Mouse (Mus musculus): ENCODE measurements around the gene Eya2.

Eya2 gene

GRCm38 (mm10) chr2:165653001-165653921 is 58.4 kb downstream of the Eya2 start:
- peak; percentile 46 to 59 for DNase-seq

- DNase-seq: no peak
Observed at GRCm38 (mm10) chr2:165654151-165654550, 59.3 kb downstream of the Eya2 start.

- DNase-seq: peak; percentile 12 to 17
Observed at GRCm38 (mm10) chr2:165654696-165655491, 60.1 kb downstream of the Eya2 start.

- no peak for DNase-seq
Observed at GRCm38 (mm10) chr2:165656541-165656940, 61.7 kb downstream of the Eya2 start.

DNA sequence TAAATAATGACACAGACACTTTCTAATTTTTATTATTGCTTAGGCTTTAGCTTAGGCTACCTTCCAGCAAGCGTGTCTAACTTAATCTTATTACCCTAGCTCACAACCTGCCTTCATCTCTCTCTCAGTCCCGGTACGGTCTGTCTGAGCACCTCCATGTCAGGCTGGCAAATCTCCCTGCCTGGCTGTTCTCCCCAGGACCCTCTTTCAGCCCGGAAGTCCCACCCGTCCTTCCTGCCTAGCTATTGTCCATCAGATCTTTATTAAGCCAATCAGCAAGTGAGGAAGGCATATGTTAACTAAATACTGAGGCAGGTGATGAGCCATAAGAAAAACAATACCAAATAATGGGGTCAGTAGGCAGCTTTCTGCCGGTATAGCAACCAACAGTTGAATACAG is 62.1 kb downstream of the Eya2 start:
- no peak for DNase-seq

- DNase-seq: no peak
Observed at GRCm38 (mm10) chr2:165659552-165659951, 64.7 kb downstream of the Eya2 start.

GRCm38 (mm10) chr2:165663266-165663665 is 68.4 kb downstream of the Eya2 start:
- no peak for DNase-seq

- DNase-seq: no peak
Observed at GRCm38 (mm10) chr2:165664648-165665047, 69.8 kb downstream of the Eya2 start.

DNA sequence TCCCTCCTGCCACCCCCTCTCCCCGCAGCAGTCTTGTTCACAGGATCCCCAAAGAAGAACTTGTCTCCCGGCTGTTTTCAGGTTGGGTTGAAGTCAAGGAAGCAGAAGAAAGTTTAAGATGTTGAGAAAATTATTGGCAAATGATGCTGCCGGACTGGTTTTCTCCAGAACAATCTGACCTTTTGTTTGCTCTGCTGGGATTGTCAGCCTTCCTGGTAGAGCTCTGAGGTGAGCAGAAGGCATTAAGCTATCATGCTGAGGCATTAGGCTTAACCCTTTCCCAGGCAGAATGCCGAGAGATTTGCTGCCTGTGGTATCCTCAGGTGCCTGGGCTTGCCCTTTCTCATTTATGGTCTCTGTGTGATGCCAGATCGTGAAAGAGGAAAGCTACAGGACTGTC is 70.3 kb downstream of the Eya2 start:
- DNase-seq: no peak

DNA sequence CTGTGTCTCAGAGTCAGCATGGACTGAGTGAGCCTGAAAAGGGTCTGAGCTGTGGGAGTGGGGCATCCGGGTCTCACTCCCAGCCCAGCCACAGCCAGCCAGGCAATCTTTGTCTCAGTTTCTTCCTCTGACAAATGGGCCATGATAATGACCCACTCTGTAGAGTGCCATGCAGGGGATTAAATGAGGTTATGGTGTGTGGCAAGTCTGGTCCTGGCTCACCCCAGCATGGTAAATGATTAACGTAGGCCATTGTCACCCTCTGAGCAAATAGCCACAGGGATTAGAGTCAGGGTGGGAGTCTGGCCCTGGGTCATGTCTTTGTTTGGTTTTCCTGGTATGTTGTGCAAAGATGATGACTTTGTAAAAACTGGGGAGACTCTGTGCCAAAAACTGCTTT is 72.3 kb downstream of the Eya2 start:
- no peak for DNase-seq

DNA sequence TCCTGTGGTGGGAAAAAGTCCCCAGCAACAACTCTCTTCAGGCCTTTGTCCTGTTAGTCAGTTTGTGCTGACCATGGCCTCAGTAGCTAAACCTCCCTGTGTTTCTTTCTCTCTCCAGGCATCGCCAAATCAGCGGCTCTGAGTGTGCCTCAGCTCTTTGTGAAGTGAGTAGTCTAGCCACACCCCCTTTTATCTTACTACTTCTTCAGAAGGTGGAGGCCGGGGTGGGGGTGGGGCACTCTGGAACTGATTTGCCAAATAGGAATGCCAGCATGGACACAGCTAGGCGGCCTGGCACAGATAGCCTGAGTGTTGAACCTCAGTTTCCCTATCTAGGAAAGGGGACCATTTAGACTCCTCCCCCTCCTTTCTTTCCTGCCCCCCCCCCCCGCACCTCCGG is 87.9 kb downstream of the Eya2 start:
- DNase-seq: no peak

DNA sequence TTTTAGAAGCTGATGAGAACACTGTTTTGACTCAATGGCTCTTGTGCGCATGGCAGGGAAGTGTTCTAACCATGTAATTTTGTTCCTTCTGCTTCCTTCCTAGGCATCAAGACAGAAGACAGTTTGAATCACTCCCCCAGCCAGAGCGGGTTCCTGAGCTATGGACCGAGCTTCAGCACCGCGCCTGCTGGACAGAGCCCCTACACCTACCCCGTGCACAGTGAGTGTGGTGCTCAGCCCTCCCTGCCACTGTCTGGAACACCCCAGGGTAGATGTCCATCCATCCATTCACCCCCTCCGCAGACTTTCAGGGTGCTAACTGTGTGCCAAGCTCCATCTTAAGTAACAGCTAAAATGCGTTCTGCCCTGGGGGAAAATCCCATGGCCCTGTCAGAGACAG is 92.7 kb downstream of the Eya2 start:
- DNase-seq: no peak

- no peak for DNase-seq
Observed at GRCm38 (mm10) chr2:165688896-165689295, 94.1 kb downstream of the Eya2 start.

GRCm38 (mm10) chr2:165691016-165691415 is 96.2 kb downstream of the Eya2 start:
- DNase-seq: no peak

DNA sequence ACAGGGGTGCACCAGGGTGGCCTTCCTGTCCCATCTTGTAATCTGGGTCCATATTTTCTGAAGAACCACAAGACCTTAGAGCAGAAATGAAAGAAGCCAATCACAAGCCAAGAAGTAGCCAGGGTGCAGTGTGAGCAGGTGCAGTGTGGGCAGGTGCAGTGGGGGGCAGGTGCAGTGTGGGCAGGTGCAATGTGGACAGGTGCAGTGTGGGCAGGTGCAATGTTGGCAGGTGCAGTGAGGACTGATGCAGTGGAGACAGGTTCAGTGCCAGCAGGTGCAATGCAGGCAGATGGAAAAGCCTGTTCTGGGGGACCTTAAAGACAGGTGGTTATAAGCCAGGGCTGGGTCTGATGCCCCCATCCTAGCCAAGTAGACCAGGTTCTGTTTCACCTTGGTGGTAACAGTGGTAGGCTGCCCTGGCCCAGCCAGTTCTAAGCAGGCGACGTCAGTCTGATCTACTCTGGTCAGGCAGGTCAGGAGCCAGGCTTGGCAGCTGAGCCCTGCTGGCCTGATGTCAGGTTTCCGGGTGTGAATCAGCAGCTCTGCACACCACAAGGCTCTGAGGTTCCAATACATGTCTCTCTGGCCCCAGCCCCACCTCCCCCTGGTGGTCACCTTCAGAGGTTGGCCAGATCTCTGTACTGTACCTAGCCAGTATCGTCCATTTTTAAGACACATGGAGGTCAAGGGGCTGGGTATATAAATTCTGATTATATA is 98.3 kb downstream of the Eya2 start:
- peak in 1 of 2 experiments; percentile 8 for DNase-seq

DNA sequence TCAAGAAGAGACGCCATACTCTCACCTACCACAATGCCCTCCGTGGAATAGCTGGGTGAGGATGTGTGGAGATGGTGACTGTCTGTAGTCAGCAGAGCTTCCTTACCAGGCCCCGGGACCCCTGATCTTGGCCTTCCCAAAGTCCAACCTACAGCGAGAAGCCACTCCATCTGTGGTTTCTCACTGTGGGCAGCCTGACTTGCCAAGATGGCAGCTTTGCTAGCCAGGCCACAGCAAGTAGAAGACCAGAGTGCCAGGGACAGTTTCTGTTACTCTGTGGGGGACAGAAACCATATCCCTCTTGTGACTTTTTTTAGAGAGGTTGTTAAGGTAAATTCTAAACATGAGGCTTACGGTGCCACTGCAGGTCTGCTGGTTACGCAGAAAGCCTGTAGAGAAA is 99.9 kb downstream of the Eya2 start:
- DNase-seq: no peak

DNA sequence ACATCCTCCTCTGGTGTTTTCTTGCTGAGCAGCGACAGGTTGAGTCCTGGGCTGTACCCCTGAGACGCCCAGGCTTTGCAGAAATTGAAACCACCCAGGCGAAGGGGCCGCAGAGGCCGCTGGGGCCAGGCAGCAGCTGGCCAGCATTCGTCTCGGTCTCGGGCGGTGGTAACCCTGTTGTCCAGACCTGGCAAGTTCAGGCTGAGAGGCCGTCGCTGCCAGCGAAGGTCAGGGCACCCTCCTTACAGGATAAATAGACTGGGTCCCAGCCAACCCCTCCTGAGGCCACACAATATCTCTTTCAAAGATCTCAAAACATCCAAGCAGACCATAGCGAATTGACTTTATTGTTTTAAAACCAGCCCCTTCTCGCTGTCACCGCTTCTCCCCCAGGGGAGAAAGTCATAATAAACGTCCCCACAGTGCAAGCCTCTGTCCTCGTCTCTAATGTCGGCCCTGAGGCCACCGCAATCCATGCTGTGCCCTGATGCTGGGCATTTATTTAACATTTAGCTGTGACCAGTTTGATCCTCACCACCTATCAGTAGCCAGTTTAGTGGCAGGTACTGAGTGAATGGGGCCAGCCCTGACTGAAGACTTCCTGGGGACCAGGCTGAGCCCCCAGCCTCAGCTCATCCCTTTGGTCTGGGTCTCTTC is 105.5 kb downstream of the Eya2 start:
- no peak for DNase-seq

DNA sequence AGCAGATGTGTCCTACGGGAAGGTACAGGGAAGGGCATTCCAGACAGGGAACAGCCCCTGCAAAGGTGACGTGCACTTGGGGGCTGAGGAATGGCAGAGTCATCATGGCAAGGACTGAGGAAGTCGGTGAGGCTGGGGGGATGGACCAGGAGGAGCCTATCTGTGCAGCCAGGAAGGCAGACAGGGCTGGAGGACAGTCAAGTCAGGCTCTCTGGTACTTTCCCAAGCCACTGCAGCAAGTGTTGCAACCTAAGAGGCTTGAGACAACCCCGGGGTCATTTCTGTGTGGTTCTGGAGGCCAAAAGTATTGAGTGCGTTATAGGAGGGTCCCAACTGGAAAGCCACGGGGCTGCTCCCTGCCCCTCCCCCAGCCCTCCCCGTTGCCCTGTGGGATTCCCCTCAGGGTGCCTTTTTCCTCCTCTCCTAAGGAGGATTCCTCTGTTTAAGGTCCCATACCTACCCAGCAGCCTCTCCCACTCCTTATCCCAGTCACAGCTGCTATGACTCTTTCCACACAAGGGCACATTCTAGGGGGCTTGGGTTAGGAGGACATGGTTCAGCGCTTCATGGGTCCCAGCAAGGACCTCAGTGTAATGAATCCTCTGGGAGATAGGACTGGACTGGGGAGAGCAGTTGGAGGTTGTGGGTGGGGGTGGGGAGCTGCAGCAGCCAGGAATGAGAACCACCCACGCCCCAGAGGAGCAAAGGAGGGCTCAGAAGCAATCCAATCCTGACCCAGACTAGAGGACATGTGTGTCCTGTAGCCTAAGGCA is 108.4 kb downstream of the Eya2 start:
- DNase-seq: no peak

DNA sequence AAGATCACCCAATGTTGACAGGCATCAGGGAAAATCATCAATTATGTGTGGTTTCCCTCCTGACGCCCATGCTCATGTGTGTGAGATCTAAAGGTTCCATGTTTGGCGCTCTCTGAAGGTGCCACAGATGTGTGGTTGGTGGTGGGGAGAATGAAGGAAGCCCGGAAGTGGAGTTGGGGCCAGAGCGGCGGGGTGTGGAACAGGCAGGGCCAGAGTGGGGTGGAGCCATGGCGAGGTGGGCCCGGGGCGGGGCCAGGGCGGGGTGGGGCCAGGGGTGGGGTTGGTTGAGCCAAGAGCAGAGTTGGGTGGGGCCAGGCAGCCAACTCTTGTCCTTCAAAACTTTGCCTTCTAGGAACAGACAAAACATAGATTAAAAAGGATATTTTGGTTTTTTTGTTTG is 113.4 kb downstream of the Eya2 start:
- no peak for DNase-seq

- DNase-seq: no peak
Observed at GRCm38 (mm10) chr2:165716688-165717087, 121.9 kb downstream of the Eya2 start.

DNA sequence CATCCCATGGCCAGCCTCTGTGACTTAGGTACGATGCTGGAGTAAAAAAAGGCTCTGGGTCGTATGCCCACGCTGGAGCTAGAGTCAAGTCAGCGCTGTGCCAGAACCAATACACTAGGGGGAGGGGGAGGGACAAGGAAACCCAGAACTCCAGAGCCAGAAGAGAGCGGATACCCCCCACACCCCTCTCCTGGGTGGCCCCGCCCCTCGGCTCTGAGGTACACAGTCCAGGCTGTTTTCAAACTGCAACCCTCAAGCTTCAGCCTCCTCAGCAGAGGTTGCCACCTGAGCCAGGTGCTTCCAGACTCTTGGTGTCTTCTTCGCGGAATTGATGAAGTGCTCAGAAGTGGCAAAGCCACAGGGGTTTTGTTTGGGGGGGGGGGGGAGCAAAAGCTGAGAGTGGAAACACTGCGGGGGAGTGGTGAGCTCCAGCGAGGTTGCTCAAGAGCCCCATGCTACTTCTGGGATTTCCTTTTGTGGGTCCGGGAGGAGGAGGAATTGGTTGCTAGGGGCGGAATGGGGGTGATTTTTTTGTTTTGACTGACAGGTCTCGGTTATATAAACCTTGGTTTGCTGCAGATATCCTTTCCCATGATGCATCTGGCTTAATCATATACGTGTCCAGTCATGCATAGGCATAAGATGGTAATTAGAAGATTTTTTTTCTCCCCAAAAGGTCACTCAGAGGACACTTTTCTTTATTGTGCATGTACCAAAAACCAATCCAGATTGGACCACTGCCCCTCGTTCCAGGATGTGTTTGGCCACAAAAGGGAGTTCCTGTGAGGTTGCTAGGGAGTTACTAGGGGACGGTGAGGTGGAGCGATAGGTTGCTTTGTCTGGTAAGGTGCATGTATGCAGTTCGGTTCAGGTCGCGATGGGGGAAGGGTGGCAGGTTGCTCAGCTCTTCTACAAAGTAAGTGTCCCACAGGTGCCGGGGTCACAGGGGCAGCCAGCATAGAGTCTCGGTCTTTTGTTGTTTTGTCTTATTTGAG is 122.6 kb downstream of the Eya2 start:
- DNase-seq: no peak

Data from spleen, adult 18-20 months (tissue).